Mouse (Mus musculus): ENCODE data around the gene Laptm4a.

Gene Laptm4a

DNA sequence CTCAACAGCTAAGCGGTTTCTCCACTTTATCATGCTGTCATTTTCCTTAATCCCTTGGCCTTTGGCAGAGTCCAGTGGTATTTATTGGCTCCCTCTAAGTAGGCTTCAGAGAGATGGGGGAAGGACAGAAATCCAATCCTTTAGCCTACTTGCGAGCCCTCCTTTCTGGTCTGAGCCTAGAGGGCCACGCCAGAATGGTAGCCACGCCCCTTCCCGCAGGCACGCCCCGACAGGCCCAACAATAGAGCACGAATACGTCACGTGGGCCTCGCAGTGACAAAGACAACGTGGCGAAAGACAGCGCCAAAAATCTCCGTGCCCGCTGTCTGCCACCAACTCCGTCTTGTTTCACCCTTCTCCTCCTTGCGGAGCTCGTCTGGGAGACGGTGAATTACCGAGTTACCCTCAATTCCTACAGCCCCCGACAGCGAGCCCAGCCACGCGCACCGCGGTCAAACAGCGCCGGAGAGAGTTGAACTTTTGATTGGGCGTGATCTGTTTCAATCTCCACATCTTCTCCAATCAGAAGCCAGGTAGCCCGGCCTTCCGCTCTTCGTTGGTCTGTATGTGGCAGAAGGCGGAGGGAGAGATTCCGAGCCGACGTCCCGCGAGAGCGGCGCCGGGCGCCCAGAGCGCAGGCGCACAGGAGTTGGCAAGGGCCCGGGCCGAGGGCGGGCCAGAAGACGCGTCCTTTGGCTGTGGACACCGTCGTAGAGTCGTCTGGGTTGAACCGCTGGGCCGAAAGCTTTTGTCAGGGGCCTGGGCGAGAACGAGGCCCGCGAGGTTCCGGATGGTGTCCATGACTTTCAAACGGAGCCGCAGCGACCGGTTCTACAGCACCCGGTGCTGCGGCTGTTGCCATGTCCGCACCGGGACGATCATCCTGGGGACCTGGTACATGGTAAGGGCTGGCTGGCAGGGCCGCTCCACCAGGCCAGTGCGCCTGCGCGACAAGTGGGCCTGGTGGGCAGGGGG, at the start of gene Laptm4a:
Gene Laptm4a (plus strand): TSS at position 271 of the 975 bp plus-strand sequence.
- in situ Hi-C loops (cut with MboI, MseI), result no loop called here

DNA sequence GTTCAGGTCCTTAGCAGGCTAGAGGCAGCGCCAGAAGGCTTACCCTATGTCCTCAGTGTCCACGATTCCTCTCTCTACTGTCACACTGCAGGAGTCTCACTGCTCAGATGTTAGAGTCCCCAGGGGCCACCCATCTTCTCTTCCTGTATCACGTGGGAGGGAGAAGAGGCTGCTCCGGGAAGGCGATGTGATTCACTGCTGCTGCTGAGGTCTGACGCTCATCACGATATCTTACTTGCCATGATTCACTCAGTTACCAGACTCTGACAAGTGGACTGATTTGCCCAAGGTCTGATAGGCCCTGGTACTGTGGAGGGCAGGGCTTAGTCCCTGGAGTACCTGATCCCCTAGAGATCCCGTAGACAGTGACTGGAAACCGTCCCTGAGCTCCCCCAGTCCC, 45.9 kb upstream of the Laptm4a start:
- in situ Hi-C loops (cut with MboI, MseI), result loop anchor here in 1 of 2 experiments (25.0 kb wide), 1 partner anchor 1712 kb away; no protein-coding TSS in a partner anchor

DNA sequence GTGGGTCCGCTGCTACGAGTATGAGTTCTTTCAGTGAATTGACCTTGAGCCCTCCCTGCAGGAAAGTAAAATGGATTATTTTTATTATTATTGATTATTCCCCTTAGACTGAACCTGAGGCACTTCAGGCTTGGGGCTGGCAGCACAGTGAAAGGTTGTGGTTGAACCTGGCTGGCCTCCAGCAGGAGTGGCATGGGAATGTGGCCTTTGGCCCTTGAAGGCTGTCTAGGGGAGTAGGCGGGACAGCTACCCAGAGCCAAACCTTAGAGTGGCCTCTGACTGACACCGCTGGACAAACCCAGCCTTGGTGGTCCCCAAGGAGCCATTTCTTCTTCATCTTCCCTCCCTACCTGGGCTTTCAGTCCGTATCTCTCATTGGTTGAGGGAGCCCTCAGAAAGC, 44.6 kb upstream of the Laptm4a start:
- in situ Hi-C loops (cut with MboI, MseI), result loop anchor here in 1 of 2 experiments (25.0 kb wide), 1 partner anchor 1710 kb away; no protein-coding TSS in a partner anchor

DNA sequence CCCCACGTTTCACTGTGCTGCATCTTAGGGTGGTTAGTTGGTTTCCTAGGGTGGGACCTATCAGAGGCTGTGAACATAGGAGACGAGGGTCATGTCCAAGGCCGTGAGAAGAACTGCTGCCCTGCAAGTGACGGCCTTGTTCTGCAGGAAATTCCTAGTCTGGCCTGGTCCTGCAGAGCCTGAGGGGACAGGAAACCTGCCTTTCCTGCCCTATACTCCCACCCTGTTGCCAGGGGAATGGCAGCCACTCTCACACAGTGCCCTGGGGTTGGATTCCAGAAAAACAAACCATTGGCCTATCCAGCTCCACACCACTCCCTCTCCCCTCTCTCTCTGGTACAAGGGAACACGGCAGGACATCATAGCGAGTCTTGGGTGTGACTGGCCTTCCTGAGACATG, 44.1 kb upstream of the Laptm4a start:
- in situ Hi-C loops (cut with MboI, MseI), result loop anchor here in 1 of 2 experiments (25.0 kb wide), 1 partner anchor 1710 kb away; no protein-coding TSS in a partner anchor

DNA sequence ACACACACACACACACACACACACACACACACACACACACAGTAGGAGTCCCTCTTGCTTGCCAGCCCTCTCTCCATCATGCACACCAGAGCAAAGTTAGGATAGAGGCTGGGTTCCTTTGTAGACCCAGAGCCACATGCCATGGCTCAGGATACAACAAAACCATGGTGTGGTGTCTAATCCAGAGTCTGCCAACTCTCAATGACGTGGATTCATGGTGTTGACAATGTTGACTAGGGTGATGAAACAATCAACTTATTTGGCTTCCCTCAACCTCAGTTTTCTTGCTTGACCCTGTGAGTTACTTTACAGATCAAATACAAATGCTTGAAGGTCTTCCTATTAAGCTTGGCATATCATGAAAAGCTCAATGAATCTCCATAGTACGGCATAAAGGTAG, 42.7 kb upstream of the Laptm4a start:
- in situ Hi-C loops (cut with MboI, MseI), result loop anchor here in 1 of 2 experiments (25.0 kb wide), 1 partner anchor 1709 kb away; no protein-coding TSS in a partner anchor

DNA sequence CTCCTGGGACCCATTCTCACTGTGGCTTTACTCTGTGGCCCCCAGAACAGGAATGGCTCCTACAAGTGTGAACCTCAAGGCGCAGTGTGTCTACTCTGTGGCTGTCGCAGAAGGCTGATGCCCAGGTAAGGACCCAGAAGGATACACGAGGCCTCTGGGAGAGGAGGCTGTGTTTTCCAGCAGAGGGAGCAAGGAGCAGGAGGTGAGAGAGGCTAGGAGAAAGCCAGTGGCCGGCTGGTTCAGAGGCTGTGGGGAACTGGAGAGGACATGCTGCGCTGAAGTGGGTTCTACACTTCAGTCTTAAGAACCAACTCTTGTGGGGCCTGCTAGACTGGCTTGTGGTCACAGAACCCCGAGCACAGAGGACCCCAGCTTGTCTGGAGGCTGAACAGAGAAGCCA, 42.1 kb upstream of the Laptm4a start:
- in situ Hi-C loops (cut with MboI, MseI), result loop anchor here in 1 of 2 experiments (25.0 kb wide), 1 partner anchor 1708 kb away; no protein-coding TSS in a partner anchor

DNA sequence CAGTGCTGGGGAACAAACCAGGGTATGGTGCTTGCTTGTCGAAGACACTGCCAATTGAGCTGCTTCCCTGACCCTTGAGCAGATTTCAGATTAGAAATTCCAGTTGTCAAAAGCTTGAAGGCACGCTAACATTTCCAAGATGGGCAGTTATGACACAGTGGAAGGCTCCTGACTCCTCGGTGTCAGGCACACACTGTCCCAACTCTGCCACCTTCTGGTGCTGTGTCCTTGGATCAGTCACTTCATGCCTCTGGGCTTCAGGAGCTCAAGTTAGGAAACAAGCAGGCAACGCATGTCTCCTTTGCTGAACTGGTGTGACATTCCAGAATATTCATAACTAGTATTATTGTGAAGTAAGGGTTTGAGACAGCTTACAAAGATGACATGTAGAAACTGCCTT, 39.7 kb upstream of the Laptm4a start:
- in situ Hi-C loops (cut with MboI, MseI), result loop anchor here in 1 of 2 experiments (25.0 kb wide), 1 partner anchor 1706 kb away; no protein-coding TSS in a partner anchor

DNA sequence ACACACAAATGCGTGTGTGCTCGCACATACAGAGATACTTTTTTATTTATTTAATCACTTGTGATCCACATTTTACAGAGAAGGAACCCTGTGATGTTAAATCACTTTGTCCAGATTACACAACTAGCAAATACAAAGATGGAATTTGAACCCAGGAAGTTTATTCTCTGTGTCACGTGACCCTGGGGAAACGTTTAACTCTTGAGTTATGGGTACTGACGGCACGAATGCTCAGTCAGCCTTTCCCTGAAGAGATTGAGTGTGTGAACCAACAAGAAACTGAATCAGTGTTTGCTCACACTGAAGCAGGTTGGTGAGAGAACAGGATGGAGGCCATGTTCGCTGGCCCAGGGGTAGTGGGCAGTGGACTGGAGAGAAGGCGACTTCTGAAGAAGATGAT, 39.1 kb upstream of the Laptm4a start:
- in situ Hi-C loops (cut with MboI, MseI), result loop anchor here in 1 of 2 experiments (25.0 kb wide), 1 partner anchor 1705 kb away; no protein-coding TSS in a partner anchor

DNA sequence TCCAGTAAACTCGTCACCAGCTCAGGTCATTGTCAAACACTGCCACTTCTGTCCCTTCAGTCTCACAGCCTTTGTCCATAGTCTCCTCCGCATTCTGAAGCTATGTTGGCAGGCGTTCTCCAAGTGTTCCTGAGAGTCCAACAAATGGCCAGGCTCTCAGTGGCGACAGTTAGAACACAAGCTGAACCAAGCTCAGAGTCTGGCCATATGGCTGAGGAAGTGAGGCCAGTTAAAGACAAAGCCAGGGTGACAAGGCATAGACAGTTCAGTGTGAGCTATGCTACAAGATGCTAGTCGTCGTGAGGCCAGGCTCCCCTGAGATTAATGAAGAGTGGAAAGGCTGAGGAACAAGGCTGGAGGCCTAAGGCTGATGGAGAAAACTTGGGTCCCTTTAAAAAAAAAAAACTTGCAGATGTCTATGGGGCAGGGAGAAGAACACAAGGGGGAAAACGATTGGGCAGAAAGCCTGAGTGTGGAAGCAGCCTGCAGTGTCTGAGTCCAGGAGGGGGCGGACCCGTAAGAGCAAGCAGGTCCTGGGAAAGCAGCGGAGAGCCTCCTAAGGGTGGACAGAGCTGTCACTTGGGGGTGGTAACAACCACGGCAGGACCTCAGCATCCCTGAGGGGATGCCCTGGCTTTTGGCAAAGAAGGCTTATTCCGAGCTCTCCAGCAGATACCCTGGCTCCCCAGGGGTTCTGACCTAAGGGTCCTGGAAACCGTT, 36.9 kb upstream of the Laptm4a start:
- in situ Hi-C loops (cut with MboI, MseI), result loop anchor here (5.0 to 25.0 kb wide), 3 partner anchors 77 to 1703 kb away; no protein-coding TSS in a partner anchor

DNA sequence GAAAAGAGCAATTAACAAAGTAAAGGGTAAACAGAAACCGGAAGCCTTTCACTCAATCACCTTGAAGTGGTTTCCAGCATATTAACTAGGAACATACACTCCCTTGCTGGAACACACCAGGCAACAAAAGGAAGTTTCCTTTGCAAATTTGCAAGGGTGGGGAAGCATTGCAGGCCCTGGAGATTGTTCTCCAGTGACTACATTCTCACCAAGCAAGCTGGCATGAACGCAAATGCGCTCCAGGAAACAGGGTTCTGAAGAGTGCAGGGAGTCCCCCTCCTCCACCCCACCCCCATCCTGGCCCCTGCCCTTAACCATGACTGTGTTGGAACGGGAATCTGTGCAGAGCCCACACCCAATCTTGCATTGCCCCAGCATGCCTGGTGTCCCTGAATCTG, 36.3 kb upstream of the Laptm4a start:
- in situ Hi-C loops (cut with MboI, MseI), result loop anchor here (5.0 to 25.0 kb wide), 3 partner anchors 78 to 1702 kb away; no protein-coding TSS in a partner anchor

DNA sequence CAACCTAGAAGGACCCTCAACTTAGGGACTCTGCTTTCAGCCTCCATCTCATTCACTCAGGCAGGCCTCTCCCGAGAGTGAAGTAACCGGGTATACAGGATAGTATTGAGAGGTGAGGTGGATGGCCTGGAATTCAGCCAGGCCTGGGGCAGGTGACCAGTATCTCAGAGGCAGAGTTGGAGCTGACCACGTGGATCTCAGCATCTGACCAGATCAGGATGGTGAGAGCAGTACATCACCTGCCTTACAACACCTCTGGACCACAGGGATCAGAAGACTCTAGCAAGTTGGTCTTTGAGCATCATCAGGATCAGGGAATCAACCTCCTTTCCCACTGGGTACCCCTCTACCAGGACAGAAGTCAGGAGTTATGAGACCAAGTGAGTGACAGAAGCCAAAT, 35.5 kb upstream of the Laptm4a start:
- in situ Hi-C loops (cut with MboI, MseI), result loop anchor here (5.0 to 25.0 kb wide), 3 partner anchors 79 to 1701 kb away; no protein-coding TSS in a partner anchor

DNA sequence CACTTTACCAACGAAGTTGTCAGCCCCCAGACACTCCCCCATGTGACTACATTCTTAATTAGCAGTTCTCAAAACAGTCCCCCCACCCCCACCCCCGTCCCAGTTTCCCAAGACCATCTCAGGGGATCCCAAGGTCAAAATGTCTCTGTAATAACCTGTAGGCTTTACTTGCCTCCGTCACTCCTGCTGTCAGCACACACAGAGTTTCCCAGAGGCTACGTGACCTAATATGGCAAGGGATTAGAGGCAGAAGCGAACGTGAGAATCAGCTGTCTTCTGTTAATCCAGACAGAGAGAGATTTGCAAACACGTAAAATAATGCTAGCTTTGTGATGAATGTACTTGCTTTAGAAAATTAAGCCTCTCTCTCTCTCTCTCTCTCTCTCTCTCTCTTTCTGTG, 33.0 kb upstream of the Laptm4a start:
- in situ Hi-C loops (cut with MboI, MseI), result loop anchor here (5.0 to 25.0 kb wide), 3 partner anchors 81 to 1699 kb away; no protein-coding TSS in a partner anchor

DNA sequence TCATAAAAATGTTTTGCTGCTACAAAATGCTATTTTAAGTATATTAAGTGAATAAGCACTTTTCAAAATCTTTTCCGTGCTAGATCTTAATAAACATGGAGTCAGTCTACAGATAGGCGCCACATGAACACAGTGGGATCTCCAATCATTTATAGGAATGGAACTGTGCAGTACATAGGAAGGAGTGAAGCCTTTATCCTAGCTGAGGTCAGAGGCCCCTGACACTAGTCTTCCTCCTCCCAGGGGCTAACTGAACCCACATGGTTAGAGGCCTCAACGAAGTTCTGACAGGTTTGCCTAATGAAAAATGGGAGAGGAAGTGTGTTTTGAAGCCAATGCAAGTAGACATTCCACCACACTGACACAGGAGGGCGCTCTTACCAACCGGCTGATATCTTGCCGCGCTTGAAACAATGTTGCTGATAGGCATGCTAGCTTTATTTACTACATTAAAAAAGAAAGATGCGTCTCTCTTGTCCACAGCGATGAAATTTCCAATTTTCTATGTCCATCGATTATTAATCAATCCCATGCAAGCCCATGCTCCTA, 32.3 kb upstream of the Laptm4a start:
- in situ Hi-C loops (cut with MboI, MseI), result loop anchor here (5.0 to 25.0 kb wide), 3 partner anchors 82 to 1698 kb away; no protein-coding TSS in a partner anchor

DNA sequence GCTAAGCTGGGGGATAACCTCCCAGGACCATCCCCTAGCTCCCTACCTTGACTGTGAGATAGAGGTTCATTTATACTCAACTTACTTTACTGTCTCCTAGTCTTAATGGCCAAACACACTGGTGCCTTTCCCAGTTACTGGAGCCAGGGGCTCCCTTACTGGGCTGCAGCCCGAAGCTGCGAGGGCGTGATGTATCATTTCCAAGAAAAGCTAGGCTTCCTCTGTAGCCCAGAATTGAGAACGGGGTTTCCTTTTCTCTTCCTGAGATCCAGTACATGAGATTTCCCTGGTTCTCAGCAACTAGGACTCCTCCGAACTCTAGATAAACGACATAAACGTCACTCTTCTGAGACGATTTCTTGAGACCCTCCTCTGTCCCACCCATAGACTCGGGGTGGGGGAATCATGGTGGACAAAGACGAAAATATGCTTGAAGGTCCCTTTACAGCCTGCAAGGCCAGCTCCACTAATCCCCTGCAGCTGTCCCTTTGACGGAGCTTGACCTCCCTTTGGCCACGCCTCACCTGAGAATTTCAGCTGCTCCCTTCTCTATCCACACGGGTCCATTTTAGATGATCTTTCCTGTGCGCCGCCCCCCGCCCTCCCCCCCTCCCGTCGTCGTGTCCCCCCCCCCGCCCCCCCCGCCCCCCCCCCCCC, 28.5 kb upstream of the Laptm4a start:
- in situ Hi-C loops (cut with MboI, MseI), result loop anchor here in 1 of 2 experiments (25.0 kb wide), 1 partner anchor 1694 kb away; no protein-coding TSS in a partner anchor

DNA sequence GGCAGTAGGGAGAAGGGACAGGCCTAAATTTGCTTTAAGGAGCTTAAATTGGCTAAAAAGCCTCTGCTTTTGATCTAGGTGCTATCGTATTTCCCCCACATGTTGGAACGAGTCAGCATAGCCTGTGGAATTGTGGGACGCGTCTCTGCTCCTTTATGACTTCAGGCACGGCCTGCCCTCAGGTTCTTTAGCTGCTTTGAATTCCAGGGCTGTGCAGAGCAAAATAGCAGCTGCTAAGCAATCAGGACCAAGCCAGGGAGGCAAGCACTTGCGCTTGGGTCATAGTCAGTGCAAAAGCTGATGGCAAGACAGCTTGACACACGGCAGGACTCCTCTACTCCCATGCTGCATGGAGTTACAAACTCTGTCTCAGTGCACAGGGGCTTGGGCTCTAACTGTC, 24.3 kb upstream of the Laptm4a start:
- in situ Hi-C loops (cut with MboI, MseI), result loop anchor here (5.0 to 25.0 kb wide), 3 partner anchors 35 to 1690 kb away; no protein-coding TSS in a partner anchor

DNA sequence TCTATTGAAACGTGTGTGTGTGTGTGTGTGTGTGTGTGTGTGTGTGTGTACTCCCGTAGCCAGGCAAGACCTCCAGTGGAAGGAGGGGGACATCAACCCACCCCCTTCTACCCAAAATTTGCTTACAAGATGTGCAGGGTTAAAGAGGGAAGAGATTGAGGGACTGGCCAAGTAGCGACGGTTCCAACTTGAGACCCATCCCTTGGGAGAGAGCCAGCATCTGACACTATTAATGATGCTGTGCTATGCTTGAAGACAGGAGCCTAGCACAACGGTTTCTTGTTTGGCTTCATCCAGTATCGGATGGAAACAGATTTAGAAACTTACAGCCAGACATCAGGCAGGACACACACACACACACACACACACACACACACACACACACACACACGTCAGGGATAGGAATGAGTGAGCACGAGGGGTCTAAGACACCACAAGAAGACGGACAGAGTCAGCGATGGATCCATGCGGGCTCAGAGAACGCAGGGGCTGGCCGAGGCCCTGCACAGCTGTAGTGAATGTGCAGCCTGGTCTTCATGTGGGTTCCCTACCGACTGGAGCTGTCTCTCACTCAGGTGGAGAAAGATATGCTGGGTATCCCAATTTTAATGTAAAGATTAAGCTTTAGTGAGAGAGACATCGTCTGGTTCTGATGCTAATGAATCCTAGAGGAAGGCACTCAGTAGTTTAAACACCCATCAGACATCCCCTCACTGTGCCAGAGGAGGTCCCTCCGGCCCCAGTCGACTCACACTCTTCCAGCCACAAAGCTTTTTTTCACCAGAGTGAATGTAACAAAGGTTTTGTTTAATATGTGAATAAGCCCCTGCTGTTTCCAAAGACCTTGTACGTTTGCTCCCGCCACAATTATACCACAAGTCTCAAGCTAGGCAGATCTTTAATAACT, 22.3 kb upstream of the Laptm4a start:
- in situ Hi-C loops (cut with MboI, MseI), result loop anchor here (5.0 to 25.0 kb wide), 3 partner anchors 33 to 1688 kb away; no protein-coding TSS in a partner anchor

DNA sequence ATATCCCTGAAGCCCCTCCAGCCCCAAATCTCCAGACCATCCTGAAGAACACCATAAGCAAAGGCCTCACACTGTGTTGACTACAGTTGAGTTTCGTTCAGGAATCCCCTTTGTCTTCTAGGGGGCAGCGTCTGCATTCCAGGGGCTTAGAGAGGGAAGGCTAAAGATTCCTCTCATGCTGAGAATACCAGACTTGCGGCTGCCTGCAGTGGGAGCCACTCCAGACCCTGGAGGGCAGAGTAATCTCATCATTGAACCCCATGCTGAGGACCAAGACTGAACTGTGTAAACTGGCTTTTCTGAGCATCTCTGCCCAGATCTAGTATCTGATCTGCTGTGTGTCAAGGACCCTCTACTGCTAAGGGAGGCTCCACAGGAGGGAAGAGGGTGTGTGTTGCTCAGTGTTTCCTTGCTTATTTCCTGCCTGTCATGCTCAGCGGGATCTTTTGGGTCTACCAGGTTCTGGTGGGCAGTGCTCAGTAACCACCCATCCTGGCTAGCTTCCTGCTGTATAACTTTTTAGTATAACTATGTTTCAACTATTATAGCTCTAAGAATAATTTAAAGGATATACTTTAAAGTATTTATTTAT, 21.3 kb upstream of the Laptm4a start:
- in situ Hi-C loops (cut with MboI, MseI), result no loop called here

DNA sequence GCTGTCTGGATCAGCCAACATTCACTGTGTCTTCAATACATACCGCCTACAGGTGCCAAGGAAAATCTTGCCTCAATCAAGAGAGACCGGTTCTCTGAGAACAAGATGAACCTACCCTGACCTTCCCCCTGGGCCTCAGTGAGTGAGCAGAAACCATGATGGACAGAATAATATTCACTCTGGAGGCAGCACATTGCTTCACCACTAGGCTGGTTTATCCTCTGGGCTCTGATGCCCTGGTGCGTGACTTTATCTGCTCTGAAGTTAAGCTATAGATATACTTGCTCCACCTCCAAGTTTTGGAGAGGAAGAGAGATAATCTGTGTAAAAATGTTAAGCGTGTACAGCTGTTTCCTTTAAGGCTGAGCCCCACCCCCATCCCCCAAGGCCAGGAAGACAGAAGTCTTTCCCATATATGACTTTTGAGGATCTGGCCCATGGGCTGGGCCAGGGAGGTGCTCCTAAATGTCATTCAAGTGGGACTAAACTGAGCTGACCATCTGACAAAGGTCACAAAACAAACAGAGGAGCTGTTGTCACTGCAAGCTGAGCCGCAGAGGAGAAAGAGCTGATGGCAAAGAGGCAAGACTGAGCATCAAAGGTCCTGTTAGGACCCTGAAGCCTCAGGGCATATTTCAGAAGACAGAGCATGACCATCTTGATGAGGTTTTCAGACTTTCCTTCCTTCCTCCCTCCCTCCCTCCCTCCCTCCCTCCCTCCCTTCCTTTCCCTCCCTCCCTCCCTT, 20.4 kb upstream of the Laptm4a start:
- in situ Hi-C loops (cut with MboI, MseI), result no loop called here
